Mouse (Mus musculus) megakaryocyte, embryonic 14.5 days (primary cell): ENCODE measurements around the gene Gm42791. TPM values are rescaled to one million over a fixed set of nuclear protein-coding genes. Genes with fewer than 3 reads are reported as not detected.

Experiments
- H3K27me3 ChIP-seq: replicated peaks from 2 replicates; pipeline ENCODE3; 2012; ENCODE audit warnings: inconsistent platforms
- H3K36me3 ChIP-seq: replicated peaks from 2 replicates; pipeline ENCODE3; 2012; ENCODE audit warnings: low read length, inconsistent platforms, mixed read lengths
- H3K4me1 ChIP-seq: 2 replicates; pipeline ENCODE4 v1.6.1; 2012; ENCODE audit warnings: inconsistent platforms
- H3K4me3 ChIP-seq: replicated peaks from 2 replicates; pipeline ENCODE3; 2012; ENCODE audit warnings: moderate library complexity, mild to moderate bottlenecking, inconsistent platforms
- H3K9me3 ChIP-seq: 2 replicates; pipeline ENCODE4 v1.6.1; 2012; ENCODE audit warnings: inconsistent platforms
- FLI1 ChIP-seq: IDR thresholded peaks from 2 replicates; pipeline ENCODE4 v1.6.1; 2012; ENCODE audit warnings: low read length, inconsistent platforms, mixed read lengths
- GATA1 ChIP-seq: IDR thresholded peaks from 3 replicates; pipeline ENCODE4 v1.6.1; 2012; ENCODE audit warnings: mixed read lengths, low read length, inconsistent platforms, borderline replicate concordance
- polyA plus RNA-seq: library from polyadenylated mRNA; stranded (reverse); fragments of >175 nt; gene quantifications from 2 replicates; pipeline ENCODE4 v1.2.3, GENCODE M21; 2012; ENCODE audit warnings: low replicate concordance; ENCODE audit not compliant: insufficient read depth

The Gm42791 gene
- polyA plus RNA-seq, 1 experiment = not detected

- Histone ChIP-seq H3K27me3 (peaks cover 4% of the 10 kb centered on the region), H3K9me3 (no peaks in the 10 kb centered on the region), H3K36me3 (no peaks in the 10 kb centered on the region), H3K4me3 (no peak overlapping the region), H3K4me1 (peaks cover 13% of the 10 kb centered on the region)
- no peak for TF ChIP-seq FLI1
- no peak for TF ChIP-seq GATA1
These were observed 26.2 kb upstream of the Gm42791 start for GRCm38 (mm10) chr5:149021120-149021519.

GRCm38 (mm10) chr5:149020681-149021062, 25.7 kb upstream of the Gm42791 start:
- Histone ChIP-seq H3K36me3 (no peaks in the 10 kb centered on the region), H3K4me1 (peaks cover 17% of the 10 kb centered on the region), H3K4me3 (no peak overlapping the region), H3K9me3 (no peaks in the 10 kb centered on the region), H3K27me3 (peaks cover 4% of the 10 kb centered on the region)
- TF ChIP-seq FLI1 = no peak
- TF ChIP-seq GATA1 = no peak

GRCm38 (mm10) chr5:149020059-149020680, 25.2 kb upstream of the Gm42791 start:
- Histone ChIP-seq H3K27me3 (peaks cover 4% of the 10 kb centered on the region), H3K36me3 (no peaks in the 10 kb centered on the region), H3K9me3 (no peaks in the 10 kb centered on the region), H3K4me3 (no peak overlapping the region), H3K4me1 (peaks cover 22% of the 10 kb centered on the region)
- TF ChIP-seq GATA1 = no peak
- no peak for TF ChIP-seq FLI1

- Histone ChIP-seq H3K27me3 (peaks cover 4% of the 10 kb centered on the region), H3K4me1 (peaks cover 33% of the 10 kb centered on the region), H3K4me3 (no peak overlapping the region), H3K36me3 (peaks cover under 1% of the 10 kb centered on the region), H3K9me3 (peaks cover under 1% of the 10 kb centered on the region)
- TF ChIP-seq GATA1 (no peak), FLI1 (no peak)
These were observed 22.9 kb upstream of the Gm42791 start for GRCm38 (mm10) chr5:149017666-149018415.

GRCm38 (mm10) chr5:149017181-149017580, 22.2 kb upstream of the Gm42791 start:
- Histone ChIP-seq H3K9me3 (peaks cover 7% of the 10 kb centered on the region), H3K27me3 (peaks cover 4% of the 10 kb centered on the region), H3K4me3 (no peak overlapping the region), H3K36me3 (peaks cover 7% of the 10 kb centered on the region), H3K4me1 (peaks cover 33% of the 10 kb centered on the region)
- TF ChIP-seq FLI1 = no peak
- no peak for TF ChIP-seq GATA1

GRCm38 (mm10) chr5:149016261-149016660, 21.3 kb upstream of the Gm42791 start:
- H3K4me3 ChIP-seq = no peak overlapping the region
- H3K36me3 ChIP-seq = peaks cover 11% of the 10 kb centered on the region
- TF ChIP-seq FLI1 (no peak), GATA1 (no peak)
- H3K9me3 ChIP-seq = peaks cover 13% of the 10 kb centered on the region
- peaks cover 6% of the 10 kb centered on the region for H3K27me3 ChIP-seq
- peaks cover 35% of the 10 kb centered on the region for H3K4me1 ChIP-seq

GRCm38 (mm10) chr5:149015335-149016201, 20.6 kb upstream of the Gm42791 start:
- Histone ChIP-seq H3K4me3 (peak overlapping the region; percentile 90), H3K9me3 (peaks cover 13% of the 10 kb centered on the region), H3K4me1 (peaks cover 35% of the 10 kb centered on the region), H3K27me3 (peaks cover 2% of the 10 kb centered on the region), H3K36me3 (peaks cover 11% of the 10 kb centered on the region)
- no peak for TF ChIP-seq GATA1
- no peak for TF ChIP-seq FLI1

- TF ChIP-seq GATA1 (no peak), FLI1 (no peak)
- peak overlapping the region; percentile 90 for H3K4me3 ChIP-seq
- H3K4me1 ChIP-seq = peaks cover 33% of the 10 kb centered on the region
- peaks cover 11% of the 10 kb centered on the region for H3K36me3 ChIP-seq
- H3K27me3 ChIP-seq = peaks cover 2% of the 10 kb centered on the region
- peaks cover 13% of the 10 kb centered on the region for H3K9me3 ChIP-seq
These were observed 19.8 kb upstream of the Gm42791 start for GRCm38 (mm10) chr5:149014600-149015268.

GRCm38 (mm10) chr5:149013817-149014508, 19.0 kb upstream of the Gm42791 start:
- Histone ChIP-seq H3K36me3 (peaks cover 11% of the 10 kb centered on the region), H3K9me3 (peaks cover 13% of the 10 kb centered on the region), H3K4me1 (peaks cover 33% of the 10 kb centered on the region), H3K27me3 (peaks cover 2% of the 10 kb centered on the region), H3K4me3 (no peak overlapping the region)
- no peak for TF ChIP-seq FLI1
- no peak for TF ChIP-seq GATA1
